Mouse (Mus musculus) embryonic fibroblast, embryonic 13.5 days (primary cell): Measurements from ENCODE around the gene Fam118a.

Source experiments
- CTCF ChIP-seq: IDR thresholded peaks from 2 replicates; pipeline ENCODE4 v1.5.1; 2011; ENCODE audit warnings: mild to moderate bottlenecking, control low read depth, low read length, moderate library complexity, borderline replicate concordance; ENCODE audit not compliant: insufficient read depth
- POLR2A ChIP-seq: IDR thresholded peaks from 2 replicates; pipeline ENCODE4 v1.6.1; 2011; ENCODE audit warnings: low read depth, mild to moderate bottlenecking, control low read depth, low read length, moderate library complexity

DNA sequence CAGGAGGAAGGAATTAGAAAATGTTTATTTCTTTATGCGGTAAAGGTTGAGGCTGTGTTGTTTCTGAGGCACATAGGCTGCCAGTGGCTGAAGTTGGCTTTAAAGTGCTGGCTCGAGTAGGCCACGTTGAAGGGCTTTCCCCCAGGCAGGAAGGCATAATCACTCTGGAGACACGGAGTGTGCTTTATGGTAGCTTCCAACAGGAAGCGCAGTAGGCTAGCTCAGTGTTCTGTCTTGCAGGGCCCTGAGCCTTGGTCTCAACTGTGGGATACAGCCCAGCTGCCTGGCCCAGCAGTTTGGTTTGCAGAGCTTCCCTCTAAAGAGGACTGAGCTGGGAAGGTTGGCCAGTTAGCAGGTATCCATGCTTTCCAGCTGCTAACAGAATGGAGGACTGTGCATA, 14.4 kb downstream of the Fam118a start:
- TF ChIP-seq POLR2A (no peak), CTCF (no peak)
